Mouse (Mus musculus) ES-Bruce4 (cell line): ENCODE measurements around the gene Ccdc92.

Experiments
- CTCF ChIP-seq: IDR thresholded peaks from one replicate; pipeline ENCODE4 v1.8.1; 2011; ENCODE audit warnings: low read depth, low read length
- EP300 ChIP-seq: IDR thresholded peaks from 2 replicates; pipeline ENCODE4 v1.6.1; 2011; ENCODE audit warnings: low read depth, low read length; ENCODE audit not compliant: insufficient read depth
- POLR2A ChIP-seq: IDR thresholded peaks from one replicate; pipeline ENCODE4 v1.8.1; 2011; ENCODE audit warnings: low read length; ENCODE audit not compliant: insufficient read depth

DNA sequence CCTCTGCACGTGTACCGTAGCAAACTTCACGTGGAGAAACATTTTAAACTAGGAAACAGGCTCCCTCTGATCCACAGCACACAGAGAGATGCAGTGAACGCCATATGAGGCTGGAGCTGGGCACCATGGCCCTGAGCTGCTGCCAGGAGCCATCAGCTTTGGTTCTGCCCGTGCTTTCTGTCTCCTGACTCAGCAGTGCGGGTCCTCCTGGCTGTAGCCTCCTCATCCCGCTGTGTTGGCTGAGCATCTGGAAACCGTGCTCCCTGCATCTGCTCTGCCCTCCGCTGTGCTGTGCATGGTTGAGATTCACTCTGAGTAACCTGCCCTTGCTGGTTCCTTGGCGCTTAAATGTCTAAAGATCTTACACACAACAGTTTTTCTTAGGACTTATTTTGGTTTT lies 40.0 kb upstream of the Ccdc92 start:
- TF ChIP-seq EP300 (no peak), POLR2A (no peak), CTCF (no peak)
